Mouse (Mus musculus) heart, postnatal 25 days (tissue): Measurements from ENCODE around the gene Dgkd. TPM values are rescaled to one million over a fixed set of nuclear protein-coding genes. Genes with fewer than 3 reads are reported as not detected.

Experiments used
- DNase-seq: peaks from one replicate; pipeline ENCODE4 v3.0.0; 2022; ENCODE audit warnings: low spot score
- intact Hi-C: fragments of 180-260 bp; cut with DNase I; formaldehyde crosslinking; loops from one replicate; pipeline ENCODE4 v1.15.1; 2025
- total RNA-seq, 2 experiments: library from RNA; stranded (reverse); gene quantifications; 2 replicates each; pipeline ENCODE4 v1.2.3; 2021

Gene Dgkd
- total RNA-seq, 2 experiments from 2014 or later: 56.5 to 56.7 TPM

DNA sequence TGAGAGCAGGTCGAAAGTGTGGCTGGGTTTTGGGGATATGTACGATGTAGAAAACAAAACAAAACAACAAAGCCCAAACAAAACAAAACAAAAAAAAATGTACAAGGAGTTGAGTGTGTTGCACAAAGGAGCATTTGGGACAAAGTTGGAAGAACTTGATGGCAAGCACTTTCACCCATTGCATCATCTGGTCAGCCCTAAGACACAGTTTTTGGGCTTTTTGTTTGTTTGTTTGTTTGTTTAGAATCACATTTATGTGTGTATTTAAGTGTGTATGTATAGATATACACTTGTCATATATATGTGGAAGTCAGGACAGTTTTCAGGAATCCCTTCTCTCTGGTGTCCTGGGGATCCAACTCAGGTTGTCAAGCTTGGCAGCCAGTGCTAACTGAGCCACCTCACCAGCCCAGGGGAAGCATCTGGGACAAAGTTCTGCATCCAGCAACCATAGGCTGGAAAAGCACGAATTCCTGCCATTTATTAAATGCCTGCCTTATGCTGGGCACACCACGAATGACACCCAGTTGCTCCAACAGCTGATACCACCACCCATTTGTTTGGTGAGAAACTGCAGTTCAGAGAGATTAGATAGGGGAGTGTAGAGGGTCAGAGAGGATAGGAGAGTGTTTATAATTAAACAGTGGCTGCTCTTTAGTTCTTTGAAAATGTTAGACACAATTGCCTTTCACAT is 5.5 kb upstream of the Dgkd start:
- intact Hi-C loops: no loop called here
- DNase-seq: no peak

DNA sequence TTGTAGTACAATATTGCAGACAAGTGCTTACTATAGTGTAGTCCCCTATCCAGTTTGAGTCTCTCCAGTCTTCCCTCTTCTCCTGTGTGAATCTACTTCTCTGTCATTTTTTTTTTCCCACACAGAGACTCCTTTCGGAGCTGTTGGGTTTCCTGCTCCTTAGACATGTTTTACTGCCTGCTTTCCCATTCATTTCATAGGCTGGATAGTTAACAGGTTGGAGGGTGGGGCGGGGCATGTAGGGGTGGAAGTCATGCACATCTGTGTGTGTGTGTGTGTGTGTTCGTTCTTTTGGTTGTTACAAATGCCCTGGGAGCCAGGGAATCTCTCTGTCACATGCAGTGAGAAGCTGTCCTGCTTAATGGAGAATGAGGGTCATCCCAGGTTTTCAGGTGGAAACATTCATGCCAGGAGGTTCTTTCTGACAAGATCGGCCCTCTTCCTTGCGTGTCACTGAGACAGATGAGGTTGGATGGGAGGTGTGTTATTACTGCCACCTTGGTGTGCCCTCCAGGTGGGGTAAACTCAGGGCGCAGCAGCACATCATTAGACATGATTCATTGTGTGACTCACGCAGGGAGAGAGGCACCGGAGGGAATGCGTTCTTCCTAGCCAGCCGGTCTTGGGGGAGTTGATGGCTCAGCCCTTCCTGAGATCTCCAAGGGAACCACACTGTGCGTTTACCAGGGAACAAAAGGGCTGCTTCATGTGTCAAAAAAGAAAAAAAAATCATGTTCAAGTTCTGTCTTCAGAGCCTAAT is 4.7 kb upstream of the Dgkd start:
- DNase-seq: no peak
- intact Hi-C loops: no loop called here

DNA sequence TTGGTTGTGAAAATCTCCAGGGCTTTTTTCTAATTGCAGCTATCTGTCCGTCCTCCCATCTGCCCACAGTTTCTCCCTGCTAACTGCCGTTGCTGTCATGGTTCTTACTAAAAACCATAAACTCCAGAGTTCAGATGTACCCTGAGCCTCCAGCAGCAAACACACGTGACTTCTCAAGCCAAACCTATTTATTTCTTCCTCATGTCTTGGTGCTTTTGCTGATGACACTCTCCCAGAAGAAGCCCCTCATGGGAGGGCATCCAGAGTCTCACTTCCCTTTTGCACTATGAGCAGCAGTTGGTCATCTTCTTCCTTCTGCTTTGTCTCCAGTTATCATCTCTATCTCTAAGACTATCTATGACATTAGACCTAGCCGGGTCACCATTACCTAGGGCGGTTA is 3.8 kb upstream of the Dgkd start:
- no peak for DNase-seq
- intact Hi-C loops: no loop called here

DNA sequence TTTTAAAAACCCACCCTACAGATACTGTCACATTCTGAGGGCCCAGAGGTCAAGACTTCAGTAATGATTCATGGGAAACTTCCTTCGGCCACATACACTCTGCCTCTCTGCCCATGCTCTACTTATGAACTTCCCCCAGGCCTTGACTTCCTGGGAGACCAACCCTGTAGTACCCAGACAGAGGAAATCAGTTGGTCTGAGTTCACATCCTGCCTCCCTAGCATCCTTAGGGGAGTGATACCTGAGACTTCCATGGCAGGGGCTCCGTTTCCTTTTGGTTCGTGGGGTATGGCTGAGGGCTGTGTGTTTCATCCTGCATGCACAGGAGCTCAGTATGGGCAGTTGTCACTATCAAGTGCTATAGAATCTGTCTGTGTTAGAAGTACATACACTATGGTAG is 1.7 kb upstream of the Dgkd start:
- intact Hi-C loops: loop anchor here (5.0 kb wide), 1 partner anchor 61 kb away; no protein-coding TSS in a partner anchor
- no peak for DNase-seq

DNA sequence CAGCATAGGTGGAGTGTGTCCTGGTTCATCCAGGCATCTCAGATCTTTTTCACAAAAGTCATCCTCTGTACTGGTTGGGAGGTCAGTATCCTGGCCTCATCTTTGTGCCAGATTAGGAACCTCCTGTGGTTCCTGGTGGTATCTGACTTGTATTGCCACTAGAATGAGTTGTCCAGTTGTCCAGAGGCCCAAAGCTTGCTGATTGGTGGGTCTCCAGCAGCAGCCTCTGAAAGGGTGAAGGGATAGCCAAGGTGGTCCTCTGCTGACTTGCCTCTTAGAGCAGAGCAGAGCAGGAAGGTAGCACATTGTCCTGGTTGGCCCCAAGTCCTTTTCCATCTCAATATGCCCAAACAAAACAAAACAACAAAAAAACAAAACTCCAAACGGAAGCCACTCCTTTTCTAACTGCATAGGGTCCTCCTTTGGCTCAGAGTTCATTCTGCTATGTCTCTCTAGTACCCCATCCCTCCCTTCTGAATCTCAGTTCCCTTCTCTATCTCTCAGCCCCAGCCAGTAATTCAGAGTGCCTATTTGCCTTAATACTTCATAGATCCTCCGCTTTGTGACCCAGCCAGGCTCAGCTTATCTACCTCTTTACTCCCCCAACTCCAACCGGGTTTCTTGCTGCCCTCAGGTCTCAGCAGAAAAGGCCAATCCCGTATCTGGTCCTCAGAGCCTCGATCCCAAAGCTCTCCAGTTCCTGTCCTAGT is 851 bp upstream of the Dgkd start:
- intact Hi-C loops: loop anchor here (2.0 to 5.0 kb wide), 2 partner anchors 25 to 60 kb away; no protein-coding TSS in a partner anchor
- no peak for DNase-seq

DNA sequence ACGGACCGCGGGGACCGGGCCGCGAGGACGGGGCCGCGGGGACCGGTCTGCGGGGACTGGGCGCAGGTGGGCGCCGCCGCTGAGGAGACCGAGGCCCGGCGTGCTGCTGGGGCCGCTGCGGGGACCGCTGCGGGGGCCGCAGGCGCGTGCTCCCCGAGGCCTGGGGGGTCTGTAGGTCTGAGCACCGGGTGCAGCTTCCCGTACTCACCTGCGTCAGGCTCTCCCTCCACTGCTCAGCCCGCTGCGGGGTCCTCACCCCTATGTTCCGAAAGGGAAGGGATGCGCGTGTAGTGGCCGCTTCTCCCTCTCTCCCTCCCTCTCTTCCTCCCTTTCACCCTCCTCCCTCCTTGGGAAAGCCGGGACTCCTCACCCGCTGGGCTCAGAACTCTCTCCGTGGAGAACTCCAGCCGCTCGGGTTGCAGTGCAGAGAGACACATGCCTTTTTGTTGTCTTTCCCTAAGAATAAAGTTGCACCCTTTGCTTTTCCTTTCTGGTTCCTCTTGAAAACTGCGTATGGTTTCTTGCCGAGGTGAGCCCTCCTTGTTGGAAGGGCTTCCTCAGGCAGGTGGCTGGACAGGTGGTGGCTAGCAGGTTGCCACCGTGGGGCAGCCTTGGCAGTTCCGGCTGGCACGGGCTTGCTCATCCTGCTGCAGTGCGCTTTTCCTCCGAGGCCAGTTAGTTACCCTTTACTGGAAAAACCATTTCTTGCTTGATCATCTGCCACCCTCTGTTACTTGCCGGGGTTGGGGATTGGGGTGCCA is 694 bp downstream of the Dgkd start:
- DNase-seq: no peak

DNA sequence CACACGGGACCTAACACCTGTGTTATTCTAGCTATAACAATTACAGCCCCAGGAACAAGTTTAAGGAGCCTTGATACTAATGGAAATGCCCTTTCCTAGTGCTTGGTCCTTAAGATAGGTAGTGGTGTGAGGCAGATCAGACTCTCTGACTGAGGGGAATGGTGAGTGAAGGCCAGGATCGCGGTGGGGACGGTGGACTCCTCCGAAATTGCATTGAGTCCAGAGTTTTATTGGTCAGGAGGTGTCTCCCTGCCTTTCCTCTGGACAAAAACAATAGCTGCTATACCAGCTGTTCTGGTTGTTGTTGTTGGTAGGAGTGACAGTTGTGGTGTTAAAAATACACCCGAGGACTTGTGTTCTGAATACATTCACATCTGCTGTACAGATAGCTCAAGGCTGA is 1.3 kb downstream of the Dgkd start:
- DNase-seq: no peak
- intact Hi-C loops: loop anchor here (2.0 to 5.0 kb wide), 2 partner anchors 24 to 58 kb away; no protein-coding TSS in a partner anchor

More for the DNA sequence above, 694 bp downstream of the Dgkd start:
- intact Hi-C loops: loop anchor here (2.0 to 5.0 kb wide), 3 partner anchors 25 to 59 kb away; no protein-coding TSS in a partner anchor

DNA sequence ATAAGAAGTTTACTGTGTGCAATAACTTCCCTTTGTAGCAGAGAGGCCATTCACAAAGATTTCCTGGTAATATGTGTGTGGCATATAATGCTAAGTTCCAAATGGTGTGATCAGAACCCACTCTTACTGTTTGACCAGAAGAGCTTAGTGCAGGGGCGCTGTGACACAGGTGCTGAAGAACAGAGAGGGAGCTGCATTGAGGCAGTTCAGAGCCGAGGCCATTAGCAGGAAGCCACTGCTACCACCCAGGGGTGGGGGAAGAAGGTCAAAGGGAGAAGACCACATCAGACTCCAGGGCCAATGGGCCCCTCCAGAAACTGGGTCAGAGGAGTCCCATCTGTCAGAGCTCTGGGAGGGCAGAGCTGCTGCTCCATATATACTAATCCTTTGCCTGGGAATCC is 1.8 kb downstream of the Dgkd start:
- intact Hi-C loops: loop anchor here (2.0 to 5.0 kb wide), 2 partner anchors 24 to 57 kb away; no protein-coding TSS in a partner anchor
- DNase-seq: no peak

DNA sequence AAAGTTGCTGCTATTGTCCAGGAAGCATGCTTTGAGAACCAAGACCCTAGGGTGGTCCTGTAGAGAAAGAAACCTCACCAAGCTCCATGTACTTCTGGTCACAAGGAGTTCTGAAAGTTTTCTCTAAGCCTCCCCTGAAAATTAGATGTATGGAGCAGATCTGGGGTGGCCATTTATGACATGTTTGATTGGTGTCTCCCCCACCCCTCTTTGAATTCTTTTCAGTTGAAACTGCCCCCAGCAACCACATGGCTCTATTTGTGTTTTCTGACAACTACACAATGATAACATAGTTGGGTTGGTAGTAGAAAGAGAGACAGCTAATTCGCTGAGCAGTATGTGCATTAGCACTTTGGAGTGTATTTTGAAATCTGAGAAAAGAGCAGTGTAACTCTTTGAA is 2.4 kb downstream of the Dgkd start:
- intact Hi-C loops: loop anchor here (2.0 kb wide), 1 partner anchor 23 kb away; no protein-coding TSS in a partner anchor

DNA sequence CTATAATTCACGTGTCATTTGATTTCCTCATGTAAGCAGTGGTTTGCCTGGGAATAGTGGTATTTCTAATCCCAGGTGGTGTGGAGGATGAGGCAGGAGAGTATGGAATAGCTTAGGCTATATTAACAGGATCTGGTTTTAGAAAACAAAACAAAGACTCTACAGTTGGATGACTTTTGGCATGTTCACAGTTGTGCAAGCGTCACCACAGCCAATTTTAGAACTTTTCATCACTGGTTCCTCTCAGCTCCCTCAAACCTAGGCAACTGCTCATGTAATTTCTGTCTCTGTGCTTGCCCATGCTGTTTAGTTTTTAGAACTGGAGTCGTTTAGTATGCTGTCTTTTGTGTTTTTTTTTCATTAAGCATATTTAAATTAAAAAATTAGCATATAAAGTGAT is 3.7 kb downstream of the Dgkd start:
- intact Hi-C loops: no loop called here
- DNase-seq: no peak

More for the DNA sequence above, 2.4 kb downstream of the Dgkd start:
- no peak for DNase-seq

DNA sequence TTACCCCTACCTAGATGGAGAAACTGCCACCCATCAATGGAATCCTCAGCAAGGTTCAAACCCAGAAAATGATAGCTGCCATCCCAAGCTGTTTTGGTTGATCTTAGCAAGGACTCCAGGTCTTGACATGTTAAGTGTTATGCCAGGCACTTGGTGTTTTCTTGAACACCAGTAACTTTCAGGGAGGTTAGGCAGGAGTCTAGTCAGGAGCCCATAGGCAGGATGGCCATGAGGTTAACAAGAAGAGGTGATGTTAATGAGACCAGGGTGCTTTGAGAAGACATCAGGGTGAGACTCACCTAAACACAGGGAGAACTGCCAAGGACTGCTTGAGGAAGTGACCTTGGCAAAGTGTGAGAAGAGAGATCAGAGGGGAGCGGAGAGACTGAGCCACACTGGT is 4.9 kb downstream of the Dgkd start:
- intact Hi-C loops: no loop called here
- no peak for DNase-seq

DNA sequence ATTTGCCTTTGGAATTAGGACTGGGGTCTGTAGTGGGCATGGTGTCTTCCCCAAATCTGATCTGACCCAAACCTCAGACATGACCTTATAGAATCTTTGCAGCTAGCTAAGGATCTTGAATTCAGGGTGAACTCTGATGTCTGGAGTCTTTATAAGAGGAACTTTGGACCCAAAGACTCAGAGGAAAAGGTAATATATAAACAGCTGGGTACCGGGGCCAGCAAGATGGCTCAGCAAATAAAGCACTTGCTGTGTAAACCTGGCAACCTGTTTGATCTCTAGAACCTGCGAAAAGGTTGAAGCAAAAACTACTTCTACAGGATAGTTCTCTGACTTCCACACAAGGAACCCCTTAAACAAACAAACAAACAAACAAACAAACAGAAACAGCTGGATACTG is 5.4 kb downstream of the Dgkd start:
- intact Hi-C loops: no loop called here
- DNase-seq: no peak

DNA sequence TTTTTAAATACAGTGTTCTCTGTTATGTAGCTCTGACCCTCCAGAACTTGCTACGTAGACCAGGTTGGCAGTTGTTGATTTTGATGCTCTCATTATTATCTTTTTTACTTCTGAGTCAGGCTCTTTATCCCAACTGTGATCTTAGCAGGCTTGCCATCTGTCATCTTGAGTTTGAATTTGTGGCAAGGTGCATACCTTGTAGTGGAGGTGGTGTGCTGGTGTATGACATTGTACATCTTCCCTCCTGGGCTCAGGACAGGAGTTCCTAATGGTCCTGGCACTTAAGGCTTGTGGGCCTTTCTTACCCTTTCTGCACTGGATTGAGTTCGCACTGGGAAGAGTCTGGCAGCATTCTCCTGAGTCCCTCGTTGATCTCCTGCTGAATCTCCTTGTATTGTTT is 10.5 kb downstream of the Dgkd start:
- DNase-seq: no peak
- intact Hi-C loops: no loop called here

DNA sequence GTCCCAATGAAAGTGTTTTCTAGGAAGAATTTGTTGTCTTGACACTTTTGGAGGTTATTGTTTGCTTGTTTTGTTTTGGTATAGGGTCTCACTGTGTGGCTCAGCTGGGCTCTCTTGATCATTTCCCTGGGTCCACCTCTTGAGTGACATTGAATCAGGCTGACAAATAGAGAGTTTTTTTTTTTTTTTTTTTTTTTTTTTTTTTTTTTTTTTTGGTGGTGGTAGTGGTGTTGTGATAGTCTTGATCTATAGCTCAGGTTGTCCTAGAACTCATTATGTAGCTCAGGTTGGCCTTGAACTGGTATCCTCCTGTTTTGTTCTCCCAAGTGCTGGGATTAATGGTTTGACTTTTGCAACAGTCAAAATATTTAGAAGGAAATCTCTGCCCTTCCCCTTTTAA is 11.8 kb downstream of the Dgkd start:
- no peak for DNase-seq
- intact Hi-C loops: no loop called here

DNA sequence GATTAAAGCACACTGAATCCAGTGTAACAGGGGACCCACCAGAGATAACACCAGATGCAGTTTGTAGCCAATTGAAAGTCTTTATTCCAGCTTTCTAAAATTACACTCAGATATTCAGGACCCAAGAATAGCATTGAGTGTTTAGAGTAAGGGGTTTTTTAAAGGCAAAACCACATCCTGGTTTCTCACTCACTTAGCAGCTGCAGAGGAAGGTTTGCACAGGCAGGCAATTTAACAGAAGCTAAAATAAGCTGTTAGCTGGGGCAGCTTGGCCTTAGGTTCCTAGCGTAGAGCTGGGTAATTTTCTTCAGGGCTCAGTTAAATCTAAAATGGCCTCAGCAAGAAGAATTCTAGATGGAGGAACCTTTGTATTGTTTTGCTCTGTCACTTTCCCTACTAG is 13.6 kb downstream of the Dgkd start:
- intact Hi-C loops: no loop called here
- DNase-seq: no peak

DNA sequence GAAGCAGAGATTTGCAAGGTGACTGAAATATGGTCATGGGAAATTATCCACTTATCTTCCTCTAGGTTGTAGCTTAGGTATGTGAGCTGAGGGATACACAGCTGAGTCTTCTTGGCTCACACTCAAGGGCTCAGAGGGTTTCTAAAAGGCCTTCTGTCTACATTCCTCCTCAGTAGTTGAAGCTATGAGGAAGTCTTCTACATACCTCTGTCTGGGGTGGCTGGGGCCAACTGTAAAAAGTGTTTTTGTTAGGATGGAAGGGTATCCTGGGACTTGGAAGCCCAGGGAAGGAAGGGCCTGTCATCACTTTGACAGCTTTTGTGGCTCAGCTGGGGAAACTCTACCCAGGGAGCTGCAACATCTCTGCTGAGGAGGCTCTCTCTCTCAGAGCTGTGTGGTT is 18.5 kb downstream of the Dgkd start:
- no peak for DNase-seq
- intact Hi-C loops: no loop called here

DNA sequence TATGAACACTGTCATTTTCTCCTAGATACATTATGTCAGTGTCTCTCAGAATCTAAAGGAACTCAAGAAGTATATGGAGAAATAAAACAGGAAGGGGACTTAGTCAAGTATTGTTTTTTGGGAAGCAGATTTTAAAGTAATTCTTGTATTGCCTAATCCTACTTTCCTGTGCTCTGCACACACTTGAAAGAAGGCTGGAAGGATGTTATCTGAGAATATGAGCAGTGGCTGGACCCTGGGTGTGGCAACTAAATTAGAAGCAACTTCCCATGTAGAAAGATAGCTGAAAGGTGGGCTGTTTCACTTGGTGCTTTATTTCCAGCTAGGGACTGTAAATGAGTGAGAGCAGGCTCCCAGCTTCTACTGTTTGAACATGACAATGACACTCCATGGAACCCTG is 20.0 kb downstream of the Dgkd start:
- intact Hi-C loops: no loop called here
- no peak for DNase-seq

DNA sequence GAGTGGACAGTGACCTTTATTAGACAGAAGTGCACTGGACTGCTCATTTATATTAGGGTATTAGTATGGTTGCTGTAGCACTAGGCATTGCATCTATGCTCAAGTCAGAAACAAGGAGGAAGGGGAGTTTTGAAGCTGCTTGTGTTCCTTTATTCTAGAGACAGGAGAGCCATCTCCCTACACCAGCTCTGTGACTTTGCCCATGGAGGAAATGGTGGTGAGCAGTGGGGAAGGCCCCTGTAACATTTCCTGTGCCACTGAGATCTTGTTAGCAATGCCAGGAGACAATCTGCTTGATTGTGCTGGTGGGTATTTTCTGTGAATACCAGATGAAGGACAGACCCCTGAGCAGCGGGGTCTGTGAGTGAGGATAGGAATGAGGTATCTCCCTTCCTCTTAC is 23.0 kb downstream of the Dgkd start:
- no peak for DNase-seq
- intact Hi-C loops: no loop called here

DNA sequence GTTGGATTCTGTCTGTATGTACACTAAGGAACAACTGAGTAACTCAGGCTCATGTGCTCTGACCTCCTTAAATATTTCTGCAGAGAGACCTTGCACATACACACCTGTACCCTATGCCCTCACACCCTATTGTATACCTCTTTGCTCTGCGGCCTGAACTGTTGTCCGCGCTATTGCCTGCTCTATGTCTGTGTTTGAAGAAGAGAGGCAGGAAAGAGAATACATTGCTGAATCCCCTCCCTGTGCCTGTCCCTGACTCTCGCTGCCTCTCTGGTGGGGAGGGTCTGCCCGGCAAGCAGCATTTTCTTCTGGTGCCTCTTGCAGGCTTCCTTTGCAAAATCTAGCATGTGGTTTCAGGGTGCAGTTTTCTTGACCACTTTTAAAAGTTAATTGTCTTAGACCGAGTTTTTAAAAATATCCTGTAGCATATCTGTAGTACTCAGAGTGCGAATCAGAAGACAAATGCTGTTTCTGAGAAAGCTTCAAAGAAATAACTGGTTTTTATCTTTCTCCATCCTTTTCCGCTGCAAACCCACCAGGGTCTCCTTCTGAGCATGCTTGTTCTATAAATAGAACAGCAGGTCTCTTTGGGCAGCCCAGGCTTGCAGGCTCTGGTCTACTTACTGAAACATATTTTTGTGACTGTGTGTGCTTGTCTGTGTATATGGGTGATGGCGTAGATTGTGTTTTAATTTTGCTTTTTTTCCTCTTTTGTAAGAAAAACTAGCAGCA is 24.6 kb downstream of the Dgkd start:
- intact Hi-C loops: loop anchor here (2.0 kb wide), 1 partner anchor 23 kb away; no protein-coding TSS in a partner anchor
- no peak for DNase-seq
